Comparison of ENCODE assay signal across 13 mouse cellular contexts in genomic region chr6:117788580-117789540, GRCm38 (mm10). TPM values are rescaled to one million over a fixed set of nuclear protein-coding genes. Genes with fewer than 3 reads are reported as not detected.
DNase-seq lines count a peak whose midpoint lies in the region; ATAC-seq and TF ChIP-seq lines count a peak whose summit lies in the region.
"Had no signal": no experiment of that assay in that cellular context is flagged by ENCODE, and none has a peak within 500 bp of the region (broad histone marks: within the 10 kb centered on the region; RNA-seq: fewer than 3 reads in every experiment).

No protein-coding gene starts in this region.

- no peaks in the 10 kb centered on the region for H3K79me2 ChIP-seq in liver, adult 2 months (ENCODE audit: control insufficient read depth, insufficient read depth, low read length)

- no peak overlapping the region for H3K9ac ChIP-seq in heart, embryonic 11.5 days (ENCODE audit: low read depth, low read length)
- no peak overlapping the region for H3K9ac ChIP-seq in liver, adult 2 months (ENCODE audit: low read depth, low read length)
- no peak overlapping the region for H3K9ac ChIP-seq in liver, postnatal 0 days (replicated peaks)
- no peak overlapping the region for H3K9ac ChIP-seq in hindbrain, embryonic 14.5 days
- H3K9ac ChIP-seq: hindbrain, embryonic 13.5 days; liver, embryonic 14.5 days had no signal

- H3K9me3 ChIP-seq in heart, embryonic 11.5 days (replicated peaks; ENCODE audit: control insufficient read depth, low read length) = no peaks in the 10 kb centered on the region
- H3K9me3 ChIP-seq in liver, postnatal 0 days (ENCODE audit: low read length) = no peaks in the 10 kb centered on the region
- H3K9me3 ChIP-seq in hindbrain, embryonic 14.5 days (ENCODE audit: control insufficient read depth, low read length) = no peaks in the 10 kb centered on the region
- H3K9me3 ChIP-seq: hindbrain, embryonic 13.5 days had no signal

- H3K36me3 ChIP-seq in heart, embryonic 11.5 days (ENCODE audit: control insufficient read depth, insufficient read depth, low read length) = no peaks in the 10 kb centered on the region
- H3K36me3 ChIP-seq in liver, adult 2 months (ENCODE audit: control insufficient read depth, insufficient read depth, low read length) = no peaks in the 10 kb centered on the region
- no peaks in the 10 kb centered on the region for H3K36me3 ChIP-seq in liver, postnatal 0 days (replicated peaks; ENCODE audit: insufficient read depth, low read length)
- H3K36me3 ChIP-seq in hindbrain, embryonic 14.5 days (replicated peaks; ENCODE audit: control insufficient read depth, insufficient read depth) = no peaks in the 10 kb centered on the region
- H3K36me3 ChIP-seq: hindbrain, embryonic 13.5 days had no signal

- no peak for ATAC-seq in heart, embryonic 11.5 days (replicated peaks; ENCODE audit: insufficient number of reproducible peaks, low FRiP score, low TSS enrichment)
- ATAC-seq in liver, postnatal 0 days = no peak
- ATAC-seq in hindbrain, embryonic 14.5 days (ENCODE audit: low FRiP score) = no peak

- no peak overlapping the region for H3K4me3 ChIP-seq in heart, embryonic 11.5 days (ENCODE audit: low read depth, low read length)
- H3K4me3 ChIP-seq in liver, adult 2 months (ENCODE audit: insufficient read depth, low read depth, low read length) = no peak overlapping the region
- H3K4me3 ChIP-seq in liver, postnatal 0 days (ENCODE audit: low read depth, low read length) = no peak overlapping the region
- H3K4me3 ChIP-seq in hindbrain, embryonic 14.5 days (replicated peaks; ENCODE audit: low read length) = no peak overlapping the region
- H3K4me3 ChIP-seq: hindbrain, embryonic 13.5 days had no signal

- peak; percentile 92 for DNase-seq in heart, adult 11 months
- DNase-seq in liver, adult 2 months (ENCODE audit: extremely low read depth, low read depth, low spot score) = peak; percentile 18
- DNase-seq in liver, postnatal 0 days = no peak
- peak; percentile 21 for DNase-seq in gastrocnemius, postnatal 10 days
- peak; percentile 15 to 62 for DNase-seq in lung, postnatal 4 days
- DNase-seq in thymus, postnatal 4 days = no peak
- DNase-seq in hindbrain, embryonic 14.5 days (ENCODE audit: low spot score) = no peak
- DNase-seq: cerebellum, adult 18-20 months; midbrain, embryonic 14.5 days; thymus, adult 2 months had no signal

- H3K27ac ChIP-seq in heart, embryonic 11.5 days (ENCODE audit: low read depth, low read length) = no peak overlapping the region
- H3K27ac ChIP-seq in liver, adult 2 months (replicated peaks; ENCODE audit: insufficient read depth, low read depth, low read length) = no peak overlapping the region
- H3K27ac ChIP-seq in liver, postnatal 0 days (ENCODE audit: low read depth) = no peak overlapping the region
- no peak overlapping the region for H3K27ac ChIP-seq in hindbrain, embryonic 14.5 days
- H3K27ac ChIP-seq: hindbrain, embryonic 13.5 days; liver, embryonic 14.5 days had no signal

- H3K4me2 ChIP-seq in heart, embryonic 11.5 days = no peak overlapping the region
- H3K4me2 ChIP-seq in liver, postnatal 0 days (ENCODE audit: low read depth, low read length) = no peak overlapping the region
- H3K4me2 ChIP-seq in hindbrain, embryonic 14.5 days (replicated peaks) = no peak overlapping the region
- H3K4me2 ChIP-seq: hindbrain, embryonic 13.5 days had no signal

- no peaks in the 10 kb centered on the region for H3K4me1 ChIP-seq in heart, embryonic 11.5 days (ENCODE audit: control insufficient read depth, insufficient read depth, low read length)
- no peaks in the 10 kb centered on the region for H3K4me1 ChIP-seq in liver, adult 2 months (ENCODE audit: control insufficient read depth, insufficient read depth, low read length)
- H3K4me1 ChIP-seq in liver, postnatal 0 days (ENCODE audit: insufficient read depth) = no peaks in the 10 kb centered on the region
- no peaks in the 10 kb centered on the region for H3K4me1 ChIP-seq in hindbrain, embryonic 14.5 days (replicated peaks; ENCODE audit: control insufficient read depth, insufficient read depth, low read length)
- H3K4me1 ChIP-seq: hindbrain, embryonic 13.5 days had no signal

- 76% methylated on average over 12 of the region's 12 CpGs for WGBS in heart, embryonic 11.5 days (ENCODE audit: insufficient replicate concordance)
- WGBS in liver, adult 2 months = 71% methylated on average over 12 of the region's 12 CpGs
- WGBS in liver, postnatal 0 days (ENCODE audit: insufficient replicate concordance) = 63% methylated on average over 12 of the region's 12 CpGs
- WGBS in hindbrain, embryonic 14.5 days = 87% methylated on average over 12 of the region's 12 CpGs

- no peak for TF ChIP-seq EP300 in liver, postnatal 0 days (IDR thresholded peaks at IDR 0.05; ENCODE audit: low read depth)

- H3K27me3 ChIP-seq in heart, embryonic 11.5 days (ENCODE audit: control insufficient read depth, insufficient read depth, low read length) = 0 out of 2 replicates have a peak, but pooled peaks cover 3% of the 10 kb centered on the region
- H3K27me3 ChIP-seq in liver, adult 2 months (ENCODE audit: control insufficient read depth, insufficient read depth, low read length) = no peaks in the 10 kb centered on the region
- no peaks in the 10 kb centered on the region for H3K27me3 ChIP-seq in liver, postnatal 0 days (ENCODE audit: insufficient read depth, low read length)
- H3K27me3 ChIP-seq in hindbrain, embryonic 14.5 days (ENCODE audit: control insufficient read depth, insufficient read depth, low read length) = no peaks in the 10 kb centered on the region
- H3K27me3 ChIP-seq: hindbrain, embryonic 13.5 days had no signal

- TF ChIP-seq CTCF in liver, adult 2 months (IDR thresholded peaks at IDR 0.05; ENCODE audit: low read depth, low read length) = no peak
- no peak for TF ChIP-seq CTCF in liver, postnatal 0 days (IDR thresholded peaks at IDR 0.05; ENCODE audit: low read depth)

- TF ChIP-seq POLR2A in liver, adult 2 months (IDR thresholded peaks at IDR 0.05; ENCODE audit: extremely low read depth, insufficient read depth, low read length) = no peak

RNA-seq across cellular contexts. Expression of gene Zfp637, which starts 52.1 kb away (rescaled TPM):
- 64.8 and 72.4 TPM in 2 replicates for polyA plus RNA-seq in heart, embryonic 11.5 days (2014; fragmentation: Nextera tagmentation; extraction: Ambion mirVana)
- 14.1 and 19.6 TPM in 2 replicates for total RNA-seq in liver, adult 2 months (2014; rRNA removed)
- 16.4 and 27.6 TPM in 2 replicates for polyA plus RNA-seq in liver, adult 2 months (2012; rRNA removed)
- 25.4 and 25.7 TPM in 2 replicates for polyA plus RNA-seq in liver, postnatal 0 days (2015; fragmentation: Nextera tagmentation; extraction: Ambion mirVana)
- 10 to 100 TPM; 31.8 to 32.9 TPM for total RNA-seq in gastrocnemius, postnatal 10 days (2021)
- polyA plus RNA-seq in hindbrain, embryonic 14.5 days (2014; fragmentation: Nextera tagmentation; extraction: Ambion mirVana) = 136 and 145 TPM in 2 replicates

Comparison
In these comparisons a context has a peak if more than half of its experiments do, and no peak if none do; other contexts are left out.
1. DNase-seq: peak in heart, adult 11 months (single experiment), liver, adult 2 months (single experiment), gastrocnemius, postnatal 10 days (single experiment) and lung, postnatal 4 days (2 of 2); none in liver, postnatal 0 days (single experiment), thymus, postnatal 4 days (single experiment) and hindbrain, embryonic 14.5 days (single experiment).